8 mouse cellular contexts compared by ENCODE assay signal in genomic region chr7:13009143-13010004, GRCm38 (mm10). TPM values are rescaled to one million over a fixed set of nuclear protein-coding genes. Genes with fewer than 3 reads are reported as not detected.
DNase-seq lines count a peak whose midpoint lies in the region; ATAC-seq lines count a peak whose summit lies in the region.

No protein-coding gene starts in this region.

- intact Hi-C loops in gastrocnemius, postnatal 14 days (cut with DNase I; ENCODE audit: low total_unique reads): loop anchor here (5.0 kb wide), 1 partner anchor 38 kb away; no protein-coding TSS in a partner anchor
- intact Hi-C loops in left cerebral cortex, postnatal 10 days (cut with DNase I): loop anchor here (2.0 to 5.0 kb wide), 3 partner anchors 15 to 97 kb away; no protein-coding TSS in a partner anchor

- peak; percentile 86 to 87 for DNase-seq in adrenal gland, adult 18-20 months (ENCODE audit: low spot score in 2 of 2)
- peak; percentile 98 for DNase-seq in embryo, embryonic 10.5 days (ENCODE audit: low spot score)
- peak; percentile 91 for DNase-seq in gastrocnemius, postnatal 14 days
- peak; percentile 94 to 95 for DNase-seq in left cerebral cortex, postnatal 10 days (ENCODE audit: extremely low spot score in 1 of 2, low spot score in 2 of 2)
- DNase-seq in right cerebral cortex, postnatal 10 days (ENCODE audit: low spot score in 2 of 2): peak; percentile 96
- peak; percentile 93 for DNase-seq in urinary bladder, postnatal 14 days (ENCODE audit: low spot score)

- ATAC-seq in inflammation-experienced regulatory T-cells, adult 6 months: peak; percentile 89
- ATAC-seq in megakaryocyte progenitor cell, adult 5-6 weeks (replicated peaks; ENCODE audit: poor library complexity): peak; percentile 86

RNA-seq across cellular contexts. Expression of gene Zbtb45, which starts 0.5 kb away (rescaled TPM):
- 10 to 100 TPM; 12.1 to 12.5 TPM for total RNA-seq in adrenal gland, adult 18-20 months (2021)
- total RNA-seq in gastrocnemius, postnatal 14 days (2021): 1 to 10 TPM; 4.7 to 5.1 TPM
- 1 to 10 TPM; 5.4 to 8.0 (median 6.5) TPM for polyA plus RNA-seq in inflammation-experienced regulatory T-cells, adult 6 months (2017; shearing (Covaris generic))
- total RNA-seq in left cerebral cortex, postnatal 10 days (2021): 10 to 100 TPM; 31.3 to 32.1 TPM
- total RNA-seq in megakaryocyte progenitor cell, adult 5-6 weeks (2015): 11.4 and 13.8 TPM in 2 replicates
- 7.8 and 9.8 TPM in 2 replicates for total RNA-seq in megakaryocyte progenitor cell, adult 5-6 weeks (2017)

RNA-seq across cellular contexts. Expression of gene Trim28, which starts 10.5 kb away (rescaled TPM):
- total RNA-seq in adrenal gland, adult 18-20 months (2021): 100 to 1,000 TPM; 201 to 235 TPM
- total RNA-seq in gastrocnemius, postnatal 14 days (2021): 10 to 100 TPM; 67.0 to 85.9 TPM
- polyA plus RNA-seq in inflammation-experienced regulatory T-cells, adult 6 months (2017; shearing (Covaris generic)): 10 to 100 TPM; 42.1 to 76.8 (median 57.0) TPM
- 100 to 1,000 TPM; 252 to 265 TPM for total RNA-seq in left cerebral cortex, postnatal 10 days (2021)
- 389 and 409 TPM in 2 replicates for total RNA-seq in megakaryocyte progenitor cell, adult 5-6 weeks (2015)
- 506 and 507 TPM in 2 replicates for total RNA-seq in megakaryocyte progenitor cell, adult 5-6 weeks (2017)

RNA-seq across cellular contexts. Expression of gene Slc27a5, which starts 11.4 kb away (rescaled TPM):
- total RNA-seq in adrenal gland, adult 18-20 months (2021): under 1 TPM in 1 of 2 experiments, not detected in 1; 0.70 TPM
- not detected for total RNA-seq in gastrocnemius, postnatal 14 days (2021)
- 1 to 10 TPM in 1 of 3 experiments, under 1 TPM in 2; 0.41 to 1.2 (median 0.64) TPM for polyA plus RNA-seq in inflammation-experienced regulatory T-cells, adult 6 months (2017; shearing (Covaris generic))
- total RNA-seq in left cerebral cortex, postnatal 10 days (2021): under 1 TPM in 1 of 2 experiments, not detected in 1; 0.20 TPM
- not detected in 2 replicates for total RNA-seq in megakaryocyte progenitor cell, adult 5-6 weeks (2015)
- not detected in 2 replicates for total RNA-seq in megakaryocyte progenitor cell, adult 5-6 weeks (2017)

RNA-seq across cellular contexts. Expression of gene Chmp2a, which starts 25.2 kb away (rescaled TPM):
- 100 to 1,000 TPM; 210 to 213 TPM for total RNA-seq in adrenal gland, adult 18-20 months (2021)
- total RNA-seq in gastrocnemius, postnatal 14 days (2021): 100 to 1,000 TPM in 1 of 2 experiments, 10 to 100 TPM in 1; 95.6 to 103 TPM
- polyA plus RNA-seq in inflammation-experienced regulatory T-cells, adult 6 months (2017; shearing (Covaris generic)): 100 to 1,000 TPM; 296 to 343 (median 309) TPM
- 100 to 1,000 TPM; 133 to 134 TPM for total RNA-seq in left cerebral cortex, postnatal 10 days (2021)
- total RNA-seq in megakaryocyte progenitor cell, adult 5-6 weeks (2015): 145 and 150 TPM in 2 replicates
- total RNA-seq in megakaryocyte progenitor cell, adult 5-6 weeks (2017): 168 and 203 TPM in 2 replicates

RNA-seq across cellular contexts. Expression of gene Ube2m, which starts 28.7 kb away (rescaled TPM):
- total RNA-seq in adrenal gland, adult 18-20 months (2021): 100 to 1,000 TPM; 162 to 182 TPM
- total RNA-seq in gastrocnemius, postnatal 14 days (2021): 100 to 1,000 TPM; 141 to 149 TPM
- polyA plus RNA-seq in inflammation-experienced regulatory T-cells, adult 6 months (2017; shearing (Covaris generic)): 10 to 100 TPM; 14.9 to 21.8 (median 16.4) TPM
- 100 to 1,000 TPM; 221 to 229 TPM for total RNA-seq in left cerebral cortex, postnatal 10 days (2021)
- 150 and 160 TPM in 2 replicates for total RNA-seq in megakaryocyte progenitor cell, adult 5-6 weeks (2015)
- 123 and 179 TPM in 2 replicates for total RNA-seq in megakaryocyte progenitor cell, adult 5-6 weeks (2017)

Comparison
In these comparisons a context has a peak if more than half of its experiments do, and no peak if none do; other contexts are left out.
1. Peak in every context shown above with its lines: DNase-seq and ATAC-seq.